Mouse (Mus musculus) lung, postnatal 0 days (tissue): ENCODE measurements around the gene Hoxd4. TPM values are rescaled to one million over a fixed set of nuclear protein-coding genes. Genes with fewer than 3 reads are reported as not detected.

Source experiments
- ATAC-seq: fragments of 200-750 bp; cut with Nextera tagmentation; 2 replicates; pipeline ENCODE4 v1.8.0; 2017; ENCODE audit warnings: moderate library complexity
- DNase-seq: peaks from one replicate; pipeline ENCODE4 v3.0.0-alpha.2; 2016; ENCODE audit warnings: low spot score
- H3K27ac ChIP-seq: fragments of 300-500 bp; sonication (generic); 2 replicates; pipeline ENCODE4 v1.5.1; 2014; ENCODE audit warnings: antibody characterized with exemption, mild to moderate bottlenecking, low read length, mixed read lengths
- H3K27me3 ChIP-seq: fragments of 300-500 bp; sonication (generic); replicated peaks from 2 replicates; pipeline ENCODE4 v1.6.1; 2014; ENCODE audit warnings: low read length, mixed read lengths; ENCODE audit not compliant: insufficient read depth
- H3K36me3 ChIP-seq: fragments of 300-500 bp; sonication (generic); 2 replicates; pipeline ENCODE4 v1.6.1; 2014; ENCODE audit warnings: low read length, mixed read lengths; ENCODE audit not compliant: insufficient read depth
- H3K4me1 ChIP-seq: fragments of 300-500 bp; sonication (generic); 2 replicates; pipeline ENCODE4 v1.6.1; 2014; ENCODE audit warnings: antibody characterized with exemption, low read depth, low read length, mixed read lengths; ENCODE audit not compliant: insufficient read depth
- H3K4me2 ChIP-seq: fragments of 300-500 bp; sonication (generic); replicated peaks from 2 replicates; pipeline ENCODE4 v1.6.1; 2014; ENCODE audit warnings: low read depth, mild to moderate bottlenecking, low read length, moderate library complexity, mixed read lengths
- H3K4me3 ChIP-seq: fragments of 300-500 bp; sonication (generic); 2 replicates; pipeline ENCODE4 v1.5.1; 2014; ENCODE audit warnings: low read depth, low read length
- H3K9ac ChIP-seq: fragments of 300-500 bp; sonication (generic); replicated peaks from 2 replicates; pipeline ENCODE4 v1.6.1; 2014; ENCODE audit warnings: low read depth, mild to moderate bottlenecking
- H3K9me3 ChIP-seq: fragments of 300-500 bp; sonication (generic); 2 replicates; pipeline ENCODE4 v1.6.1; 2016; ENCODE audit warnings: low read length, mixed read lengths
- CTCF ChIP-seq: IDR thresholded peaks from 2 replicates; pipeline ENCODE4 v1.5.1; 2016; ENCODE audit warnings: antibody characterized with exemption, mild to moderate bottlenecking
- EP300 ChIP-seq: IDR thresholded peaks from 2 replicates; pipeline ENCODE4 v1.6.1; 2016; ENCODE audit warnings: antibody characterized with exemption, mild to moderate bottlenecking, control low read depth
- WGBS: fragments of 180-500 bp; shearing (Covaris S2); extraction: QIAGEN DNeasy Blood & Tissue Kit; methylation state at CpG from one replicate; pipeline ENCODE4 v1.1.7; 2014; 5-methylcytosine and 5-hydroxymethylcytosine counted together
- polyA plus RNA-seq: library from polyadenylated mRNA; unstranded; fragments of >200 nt; fragmentation: Nextera tagmentation; extraction: Ambion mirVana; gene quantifications from 2 replicates; pipeline ENCODE4 v1.2.1, GENCODE M21; 2015

Gene Hoxd4
- polyA plus RNA-seq, 1 experiment from 2014 or later, result not detected

DNA sequence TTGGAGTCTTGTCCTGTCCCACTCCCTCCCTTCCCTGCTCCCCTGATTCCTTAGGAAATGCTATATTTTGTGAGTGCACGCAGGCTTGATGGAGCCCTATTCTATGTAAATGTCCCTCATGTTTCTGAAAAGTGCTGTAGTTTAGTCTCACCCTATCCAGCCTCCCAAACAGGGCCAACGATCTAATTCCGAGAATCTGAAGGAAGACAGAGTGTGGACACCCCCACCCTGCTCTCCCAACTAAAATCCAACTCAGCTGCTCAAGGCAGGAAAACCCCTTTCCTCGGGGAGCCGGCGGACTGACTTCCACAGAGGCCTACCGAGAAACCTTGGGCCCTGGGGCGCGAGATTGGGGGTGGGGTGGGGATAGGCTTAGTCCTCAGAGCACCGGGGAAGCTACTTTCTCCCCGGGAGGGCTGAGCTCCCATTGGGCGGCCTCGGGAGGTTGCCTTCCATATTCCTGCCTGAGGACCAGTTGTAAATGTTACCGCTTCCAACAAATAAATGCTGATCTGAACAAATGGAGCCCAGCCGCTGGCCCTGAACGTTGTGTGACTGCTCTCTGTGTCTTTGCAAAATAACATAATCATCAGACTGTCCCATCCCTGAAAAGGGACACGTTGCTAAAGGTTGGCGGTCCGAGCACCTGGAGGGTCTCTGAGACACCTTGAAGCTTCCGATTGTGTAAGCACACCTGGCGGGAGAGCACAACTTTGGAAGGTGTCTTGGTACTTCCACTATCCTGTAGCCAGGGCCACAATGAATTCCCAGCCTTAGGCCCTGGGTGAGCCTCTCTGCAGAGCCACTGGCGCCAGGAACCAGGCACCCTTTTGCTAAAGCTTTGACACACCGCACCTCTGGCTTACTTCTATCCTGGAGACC is 11.8 kb upstream of the Hoxd4 start:
- no peak overlapping the region for H3K4me3 ChIP-seq
- peaks cover 91% of the 10 kb centered on the region for H3K27me3 ChIP-seq
- WGBS, result 5% methylated on average over 22 of the region's 23 CpGs
- no peak for DNase-seq
- no peak for ATAC-seq
- H3K9me3 ChIP-seq, result no peaks in the 10 kb centered on the region
- TF ChIP-seq CTCF (no peak), EP300 (no peak)
- no peaks in the 10 kb centered on the region for H3K36me3 ChIP-seq
- no peak overlapping the region for H3K9ac ChIP-seq
- H3K27ac ChIP-seq, result no peak overlapping the region
- H3K4me1 ChIP-seq, result peaks cover 7% of the 10 kb centered on the region; the same call in 1 of the 2 replicates
- H3K4me2 ChIP-seq, result no peak overlapping the region

DNA sequence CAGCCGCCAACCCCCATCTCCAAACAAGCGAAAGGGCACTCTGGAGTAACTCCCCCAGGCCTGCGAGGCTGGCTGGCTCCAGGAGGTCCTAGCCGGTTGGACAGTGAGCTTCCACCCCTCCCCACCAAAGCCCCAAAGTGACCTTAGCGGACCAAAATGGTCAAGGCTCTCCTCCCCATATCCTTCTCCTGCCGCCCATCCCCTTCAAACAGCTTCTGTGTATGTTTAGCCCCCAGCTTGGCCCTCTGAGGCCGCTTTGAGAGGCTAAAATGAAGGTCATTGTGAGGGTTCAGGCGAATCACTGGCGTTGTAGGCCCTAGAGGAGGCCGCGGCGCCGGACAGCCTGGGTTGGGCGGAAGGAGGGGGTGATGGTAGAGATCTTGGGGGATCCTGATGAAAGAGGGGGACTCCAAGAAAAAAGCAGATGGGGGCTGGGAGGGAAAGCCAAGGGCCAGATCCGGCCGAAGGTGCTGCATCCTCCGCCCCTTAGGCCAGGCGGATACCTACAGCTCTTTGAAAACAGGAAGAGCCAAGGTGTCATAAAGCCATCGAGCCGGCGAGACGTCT is 11.1 kb upstream of the Hoxd4 start:
- DNase-seq (no peak), ATAC-seq (no peak)
- no peak overlapping the region for H3K4me3 ChIP-seq
- TF ChIP-seq CTCF (no peak), EP300 (no peak)
- no peak overlapping the region for H3K4me2 ChIP-seq
- no peaks in the 10 kb centered on the region for H3K9me3 ChIP-seq
- peaks cover 8% of the 10 kb centered on the region; the same call in 1 of the 2 replicates for H3K4me1 ChIP-seq
- H3K36me3 ChIP-seq, result no peaks in the 10 kb centered on the region
- WGBS, result 8% methylated on average over 22 of the region's 22 CpGs
- no peak overlapping the region for H3K27ac ChIP-seq
- H3K27me3 ChIP-seq, result peaks cover 91% of the 10 kb centered on the region
- H3K9ac ChIP-seq, result no peak overlapping the region

DNA sequence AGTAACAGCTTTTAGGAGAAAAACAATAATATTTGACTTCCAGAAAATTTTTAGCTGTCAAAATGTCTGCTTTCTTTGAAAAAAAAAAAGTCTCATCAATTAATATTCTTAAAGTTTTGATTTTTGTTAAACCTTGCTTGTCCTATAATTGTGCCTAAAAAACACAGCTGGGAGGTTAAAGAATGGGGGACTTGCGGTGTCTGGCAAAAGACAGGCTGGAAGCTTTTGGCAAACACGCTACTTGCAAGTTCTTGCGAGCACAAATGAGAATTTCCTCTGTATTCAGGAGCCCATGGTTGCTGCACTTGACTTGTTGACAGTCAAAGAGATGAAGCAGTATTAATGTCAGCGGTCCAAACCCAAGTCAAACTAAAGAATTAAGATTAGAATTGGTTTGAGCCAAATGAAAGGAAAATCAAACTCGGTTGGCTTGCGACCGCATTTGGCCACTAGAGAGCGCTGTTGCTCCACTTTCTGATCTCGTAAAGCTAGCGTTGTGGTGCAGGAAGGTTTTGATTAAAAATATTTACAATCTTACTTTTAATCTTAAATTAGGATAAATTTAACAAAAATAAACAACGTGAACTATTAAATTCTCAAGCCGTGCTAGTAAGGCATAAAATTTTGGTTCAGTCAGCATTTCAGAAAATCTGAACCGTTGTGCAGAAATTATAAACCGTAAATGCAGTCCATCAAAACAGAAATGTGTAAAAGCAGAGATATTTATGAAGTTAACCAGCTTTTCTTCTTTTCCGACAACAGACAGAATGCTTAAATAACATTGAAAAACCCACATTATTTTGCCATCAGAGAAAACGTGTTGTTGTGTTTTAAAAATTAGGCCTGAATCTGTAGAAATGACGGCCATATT is 9.5 kb upstream of the Hoxd4 start:
- ATAC-seq, result no peak
- Histone ChIP-seq H3K36me3 (no peaks in the 10 kb centered on the region), H3K27me3 (peaks cover 91% of the 10 kb centered on the region), H3K9ac (no peak overlapping the region), H3K4me1 (peaks cover 8% of the 10 kb centered on the region; the same call in 1 of the 2 replicates), H3K27ac (no peak overlapping the region), H3K4me2 (no peak overlapping the region), H3K4me3 (no peak overlapping the region), H3K9me3 (no peaks in the 10 kb centered on the region)
- DNase-seq, result peak; percentile 78
- TF ChIP-seq CTCF (peak; percentile 90), EP300 (no peak)
- 13% methylated on average over 17 of the region's 17 CpGs for WGBS

DNA sequence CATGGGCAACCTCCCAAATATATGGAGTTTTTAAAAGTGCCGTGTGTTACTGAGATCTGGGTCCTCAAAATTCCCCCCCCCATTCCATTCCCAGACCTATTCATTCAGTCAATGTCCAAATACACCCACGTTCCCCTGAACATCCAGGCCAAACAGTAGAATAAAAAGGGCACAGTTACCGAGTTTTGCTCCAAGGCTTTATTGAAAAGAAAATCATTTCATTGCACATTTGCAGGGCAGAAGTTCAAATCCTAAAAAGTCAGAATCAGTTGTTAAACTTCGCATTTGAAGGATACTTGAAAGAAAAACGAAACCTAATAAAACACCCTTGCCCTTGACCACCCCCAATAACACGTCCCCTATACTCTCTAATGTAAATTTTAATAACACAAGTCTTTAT is 8.9 kb upstream of the Hoxd4 start:
- Histone ChIP-seq H3K4me2 (no peak overlapping the region), H3K4me1 (peaks cover 4% of the 10 kb centered on the region; the same call in 1 of the 2 replicates), H3K4me3 (no peak overlapping the region), H3K36me3 (no peaks in the 10 kb centered on the region), H3K9me3 (no peaks in the 10 kb centered on the region), H3K27ac (no peak overlapping the region), H3K9ac (no peak overlapping the region), H3K27me3 (peaks cover 91% of the 10 kb centered on the region)
- 20% methylated on average over 6 of the region's 6 CpGs for WGBS
- TF ChIP-seq CTCF, result no peak
- no peak for TF ChIP-seq EP300
- ATAC-seq (no peak), DNase-seq (no peak)

DNA sequence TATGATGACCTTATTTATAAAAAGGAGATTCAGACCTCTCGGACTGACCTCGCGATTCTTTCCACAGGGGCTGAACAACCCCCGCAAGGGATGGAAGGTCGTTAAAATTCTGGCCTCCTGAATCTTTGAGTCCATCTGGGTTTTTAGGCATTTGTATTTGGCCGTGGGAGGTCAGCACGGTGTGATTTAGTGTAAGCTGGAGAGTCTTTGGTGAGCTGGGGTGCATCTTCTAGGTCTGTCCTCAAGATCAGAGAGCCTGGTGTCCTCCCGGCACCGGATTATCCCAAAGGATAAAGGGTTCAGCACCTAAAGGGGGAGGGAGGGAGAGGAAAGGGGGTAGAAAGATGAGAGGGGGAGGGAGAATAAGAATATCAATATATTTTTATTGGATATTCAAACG is 8.4 kb upstream of the Hoxd4 start:
- peaks cover 3% of the 10 kb centered on the region; the same call in 1 of the 2 replicates for H3K4me1 ChIP-seq
- no peak overlapping the region for H3K27ac ChIP-seq
- H3K36me3 ChIP-seq, result no peaks in the 10 kb centered on the region
- no peak overlapping the region for H3K4me2 ChIP-seq
- H3K9me3 ChIP-seq, result no peaks in the 10 kb centered on the region
- ATAC-seq (no peak), DNase-seq (no peak)
- TF ChIP-seq EP300 (no peak), CTCF (no peak)
- no peak overlapping the region for H3K4me3 ChIP-seq
- H3K27me3 ChIP-seq, result peaks cover 89% of the 10 kb centered on the region
- 9% methylated on average over 10 of the region's 10 CpGs for WGBS
- H3K9ac ChIP-seq, result no peak overlapping the region
